Mouse (Mus musculus) brown adipose tissue, adult 24 weeks (tissue): Measurements from ENCODE around the gene Tle3. TPM values are rescaled to one million over a fixed set of nuclear protein-coding genes. Genes with fewer than 3 reads are reported as not detected.

Experiments used
- H3K27ac ChIP-seq: fragments of 200-500 bp; replicated peaks from 2 replicates; pipeline ENCODE4 v1.5.1; 2012; ENCODE audit warnings: low read depth, mild to moderate bottlenecking, low read length
- H3K4me1 ChIP-seq: fragments of 200-500 bp; 2 replicates; pipeline ENCODE4 v1.6.1; 2012; ENCODE audit warnings: low read length, mixed read lengths; ENCODE audit not compliant: control insufficient read depth, insufficient read depth, insufficient read length
- H3K4me3 ChIP-seq: fragments of 200-500 bp; 2 replicates; pipeline ENCODE4 v1.5.1; 2012; ENCODE audit warnings: low read depth, mild to moderate bottlenecking, low read length, moderate library complexity; ENCODE audit not compliant: insufficient read depth
- polyA plus RNA-seq: library from polyadenylated mRNA; stranded (reverse); fragments of >200 nt; gene quantifications from 2 replicates; pipeline ENCODE4 v1.2.4, GENCODE M21; 2012; ENCODE audit not compliant: missing spikeins, insufficient read depth, insufficient read length

Gene Tle3
- polyA plus RNA-seq, 1 experiment = 31.6 TPM

DNA sequence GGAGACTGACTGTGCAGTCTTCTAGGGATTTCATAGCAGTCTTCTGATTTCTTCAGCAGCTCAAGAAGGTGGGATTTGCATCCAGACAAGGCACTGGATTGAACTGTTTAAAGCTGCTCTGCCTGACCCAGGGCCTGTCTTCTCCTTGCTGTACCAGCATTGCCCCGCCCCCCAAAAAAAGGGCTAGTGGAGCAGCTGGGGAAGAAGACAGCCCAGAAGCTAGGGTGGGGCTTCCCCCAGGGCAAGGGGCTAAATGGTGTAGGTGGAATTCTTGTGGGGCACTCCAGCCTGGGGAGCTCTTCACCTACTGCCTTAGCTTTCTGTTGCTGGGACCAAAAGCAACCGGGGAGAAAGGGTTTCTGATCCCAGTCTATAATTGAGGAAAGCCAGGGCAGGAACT is 67.8 kb downstream of the Tle3 start:
- Histone ChIP-seq H3K4me3 (no peak overlapping the region), H3K27ac (no peak overlapping the region), H3K4me1 (no peaks in the 10 kb centered on the region)

DNA sequence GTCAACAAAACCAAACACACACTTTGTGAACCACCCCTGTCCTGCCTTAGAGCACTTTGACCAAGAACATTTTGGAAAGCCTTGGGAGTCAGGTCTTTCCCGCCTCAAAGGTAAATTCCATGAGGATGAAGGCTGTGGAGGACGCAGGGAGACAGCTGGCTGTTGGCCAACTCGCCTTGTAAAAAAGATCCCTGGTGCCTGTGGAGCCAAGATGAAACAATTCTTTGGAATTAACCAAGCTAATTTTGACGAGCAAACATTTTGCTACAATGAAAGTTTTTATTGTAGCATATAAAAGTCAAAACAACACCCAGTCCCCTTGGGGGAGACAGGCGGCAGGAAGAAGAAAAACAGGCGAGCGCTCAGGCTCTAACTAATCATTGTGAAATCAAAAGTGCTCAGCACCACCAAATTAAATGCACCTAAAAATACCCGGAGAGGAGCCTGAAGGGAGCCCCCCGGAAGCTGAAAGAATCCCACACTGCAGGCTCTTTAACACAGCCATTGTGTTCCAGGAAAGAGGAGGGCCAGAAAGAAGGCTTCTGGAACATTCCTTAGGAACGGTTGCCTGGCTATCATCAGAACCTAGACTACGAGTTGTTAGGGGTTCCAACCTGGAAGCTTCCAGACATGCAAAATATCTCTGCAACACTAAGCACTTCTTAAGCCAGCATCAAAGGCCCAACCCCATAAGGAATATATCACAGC is 69.2 kb downstream of the Tle3 start:
- Histone ChIP-seq H3K4me1 (no peaks in the 10 kb centered on the region), H3K27ac (no peak overlapping the region), H3K4me3 (no peak overlapping the region)

DNA sequence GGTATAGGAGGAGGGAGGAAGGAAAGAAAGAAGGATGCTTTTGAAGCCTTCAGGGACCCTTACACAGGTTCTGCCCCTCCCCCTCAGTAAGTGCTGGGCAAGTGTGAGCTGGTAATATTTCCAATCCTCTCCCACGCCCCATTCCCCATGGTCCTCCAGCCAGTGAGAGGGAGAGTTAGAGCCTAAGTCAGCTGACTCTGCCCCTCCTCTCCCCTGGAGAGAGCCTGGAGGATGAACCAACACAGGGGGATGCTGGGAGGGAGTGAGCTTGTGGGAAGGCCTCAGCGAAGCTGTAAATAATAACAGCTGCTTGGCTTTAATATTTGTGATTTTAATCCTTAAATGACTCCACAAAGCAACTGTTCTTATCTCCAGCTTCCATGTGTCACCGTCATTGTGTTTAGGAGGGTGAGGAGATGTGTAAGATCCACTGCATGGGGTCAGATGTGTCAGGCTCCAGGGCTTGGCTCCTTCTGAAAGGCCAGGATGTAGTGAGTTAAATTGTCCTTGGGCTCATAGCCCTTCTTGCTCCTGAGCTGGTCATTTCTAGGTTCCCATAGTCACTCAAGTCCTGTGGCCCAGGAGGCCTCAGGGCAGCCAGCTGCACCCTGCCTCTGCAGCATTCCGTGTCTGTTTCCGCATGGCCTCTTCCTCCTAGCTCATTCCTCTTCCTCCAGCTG is 70.9 kb downstream of the Tle3 start:
- no peaks in the 10 kb centered on the region; the same call in 1 of the 2 replicates for H3K4me1 ChIP-seq
- H3K4me3 ChIP-seq = no peak overlapping the region
- H3K27ac ChIP-seq = no peak overlapping the region

DNA sequence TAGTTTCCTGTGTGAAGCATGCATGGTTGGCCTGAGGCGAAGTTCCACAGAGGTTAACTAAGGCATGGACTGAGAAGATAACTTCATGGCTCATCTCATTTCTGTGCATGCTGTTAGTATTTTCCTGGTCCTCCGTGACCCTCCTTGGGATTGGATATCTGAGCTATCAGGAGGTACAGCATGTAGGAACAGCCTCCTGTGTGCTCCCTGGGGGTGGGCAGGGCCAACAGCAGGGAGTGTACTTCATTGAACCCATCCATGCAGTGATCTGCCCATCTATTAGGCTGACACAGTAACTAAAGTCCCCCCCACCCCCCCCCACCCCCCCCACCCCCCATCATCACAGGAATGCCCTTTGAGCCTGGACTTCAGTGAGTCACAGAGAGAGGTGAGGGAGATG is 73.0 kb downstream of the Tle3 start:
- Histone ChIP-seq H3K27ac (no peak overlapping the region), H3K4me1 (no peaks in the 10 kb centered on the region; the same call in 1 of the 2 replicates), H3K4me3 (no peak overlapping the region)

DNA sequence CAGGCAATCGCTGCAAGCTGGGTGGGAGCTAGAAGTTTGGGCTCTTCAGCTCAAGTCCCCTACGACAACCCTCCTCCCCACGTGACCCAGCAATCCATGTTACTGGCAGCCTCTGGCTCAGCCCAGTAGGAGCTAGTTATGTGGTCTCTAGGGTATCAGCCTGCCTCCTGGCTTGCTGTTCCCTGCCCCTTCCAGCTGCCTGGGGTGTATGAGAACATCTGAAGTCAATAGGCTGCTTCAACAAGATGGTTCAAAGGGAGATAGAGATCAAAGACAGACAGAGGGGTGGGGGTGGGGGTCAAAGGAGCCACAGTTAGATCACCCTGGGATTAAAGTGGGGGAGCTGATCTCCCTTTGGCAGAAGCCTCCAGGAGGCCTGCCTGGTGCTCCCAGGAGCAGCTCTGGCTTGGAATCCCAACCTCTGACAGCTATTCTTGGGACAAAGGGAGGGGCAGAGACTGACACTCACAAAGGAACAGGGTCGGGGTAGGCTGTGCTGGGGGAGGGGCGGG is 73.6 kb downstream of the Tle3 start:
- Histone ChIP-seq H3K4me3 (no peak overlapping the region), H3K27ac (no peak overlapping the region), H3K4me1 (no peaks in the 10 kb centered on the region; the same call in 1 of the 2 replicates)

DNA sequence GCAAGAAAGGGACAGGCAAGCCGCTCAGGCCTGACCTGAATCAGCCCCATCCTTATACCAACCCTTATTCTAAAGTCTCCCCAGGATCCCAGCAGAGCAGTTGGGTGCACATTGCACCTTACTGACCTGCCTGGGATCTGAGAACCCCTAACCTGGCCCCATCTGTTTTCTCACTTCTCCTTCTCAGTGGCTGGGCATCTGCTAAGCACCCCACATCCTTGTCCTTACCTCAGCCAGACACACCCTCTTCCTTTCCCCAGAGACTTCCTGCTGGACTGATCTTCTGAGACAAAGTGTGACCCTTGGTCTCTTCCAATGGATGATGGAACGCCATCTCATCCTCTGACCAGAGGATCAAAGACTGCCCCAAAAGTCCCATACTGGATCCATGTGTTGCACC is 74.8 kb downstream of the Tle3 start:
- Histone ChIP-seq H3K4me1 (no peaks in the 10 kb centered on the region; the same call in 1 of the 2 replicates), H3K4me3 (no peak overlapping the region), H3K27ac (no peak overlapping the region)

DNA sequence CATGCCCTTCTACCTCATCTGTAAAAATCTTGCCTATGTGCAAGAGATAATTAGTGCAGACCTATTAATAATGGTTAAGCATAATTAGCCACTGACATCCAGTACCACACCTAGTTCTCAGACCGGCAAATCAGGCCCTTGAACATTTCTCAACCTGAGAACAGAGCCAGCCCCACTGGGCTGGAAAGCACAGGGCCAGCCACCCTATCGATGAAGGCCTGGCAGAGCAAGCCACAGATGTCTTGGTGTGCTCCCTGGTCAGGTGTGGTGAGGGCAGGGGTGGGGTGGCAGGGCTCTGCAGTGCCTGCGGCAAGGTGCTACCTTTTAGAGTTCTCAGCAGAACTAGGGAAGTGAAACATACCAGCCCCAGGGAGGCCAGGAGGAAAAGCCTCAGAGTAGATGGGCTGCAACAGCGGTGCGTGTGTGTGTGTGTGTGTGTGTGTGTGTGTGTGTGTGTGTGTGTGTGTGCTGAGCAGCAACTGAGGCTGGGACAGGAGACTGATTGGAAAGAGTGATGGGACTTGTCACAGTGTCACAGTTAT is 77.3 kb downstream of the Tle3 start:
- Histone ChIP-seq H3K27ac (no peak overlapping the region), H3K4me3 (no peak overlapping the region), H3K4me1 (no peaks in the 10 kb centered on the region; the same call in 1 of the 2 replicates)

DNA sequence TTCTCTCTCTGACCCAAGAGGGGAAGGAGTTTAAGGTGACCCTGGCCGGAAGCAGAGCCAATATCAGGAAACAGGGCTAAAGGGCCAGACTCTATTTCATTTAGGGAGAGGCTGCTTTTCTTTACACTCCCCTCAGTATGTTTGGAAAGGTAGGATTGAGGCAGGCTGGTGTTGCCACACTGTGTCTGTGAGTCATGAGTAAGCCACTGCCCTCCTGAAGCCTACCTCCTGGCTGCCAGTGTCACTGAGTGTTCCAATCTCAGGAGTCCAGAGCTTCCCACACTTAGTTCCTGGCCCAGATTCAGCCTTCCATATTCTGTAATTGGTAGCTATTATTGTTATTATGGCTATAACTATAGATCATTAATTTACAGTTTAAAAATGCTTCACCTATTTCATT is 79.9 kb downstream of the Tle3 start:
- no peak overlapping the region for H3K4me3 ChIP-seq

DNA sequence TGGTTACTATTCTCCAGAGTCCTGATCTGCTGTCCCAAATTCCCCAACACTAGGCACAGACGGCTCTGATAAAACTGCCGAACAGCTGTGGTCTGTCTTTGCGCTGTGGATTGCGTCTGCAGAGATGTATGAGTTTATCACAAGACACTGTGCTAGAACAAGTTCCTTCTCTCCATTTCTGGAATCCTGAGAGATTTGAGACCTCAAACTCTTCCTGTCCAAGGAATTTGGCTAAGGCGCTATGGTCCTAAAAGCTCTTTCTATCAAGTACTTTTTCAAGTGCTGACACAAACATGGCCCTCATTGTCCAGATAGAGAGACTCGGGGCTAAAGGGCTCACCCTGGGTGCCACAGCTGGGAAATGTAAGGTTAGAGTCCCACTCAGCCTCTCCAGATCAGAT is 83.7 kb downstream of the Tle3 start:
- H3K4me1 ChIP-seq = no peaks in the 10 kb centered on the region
- H3K27ac ChIP-seq = no peak overlapping the region
- H3K4me3 ChIP-seq = no peak overlapping the region

More for the DNA sequence above, 79.9 kb downstream of the Tle3 start:
- Histone ChIP-seq H3K4me1 (no peaks in the 10 kb centered on the region; the same call in 1 of the 2 replicates), H3K27ac (no peak overlapping the region)

DNA sequence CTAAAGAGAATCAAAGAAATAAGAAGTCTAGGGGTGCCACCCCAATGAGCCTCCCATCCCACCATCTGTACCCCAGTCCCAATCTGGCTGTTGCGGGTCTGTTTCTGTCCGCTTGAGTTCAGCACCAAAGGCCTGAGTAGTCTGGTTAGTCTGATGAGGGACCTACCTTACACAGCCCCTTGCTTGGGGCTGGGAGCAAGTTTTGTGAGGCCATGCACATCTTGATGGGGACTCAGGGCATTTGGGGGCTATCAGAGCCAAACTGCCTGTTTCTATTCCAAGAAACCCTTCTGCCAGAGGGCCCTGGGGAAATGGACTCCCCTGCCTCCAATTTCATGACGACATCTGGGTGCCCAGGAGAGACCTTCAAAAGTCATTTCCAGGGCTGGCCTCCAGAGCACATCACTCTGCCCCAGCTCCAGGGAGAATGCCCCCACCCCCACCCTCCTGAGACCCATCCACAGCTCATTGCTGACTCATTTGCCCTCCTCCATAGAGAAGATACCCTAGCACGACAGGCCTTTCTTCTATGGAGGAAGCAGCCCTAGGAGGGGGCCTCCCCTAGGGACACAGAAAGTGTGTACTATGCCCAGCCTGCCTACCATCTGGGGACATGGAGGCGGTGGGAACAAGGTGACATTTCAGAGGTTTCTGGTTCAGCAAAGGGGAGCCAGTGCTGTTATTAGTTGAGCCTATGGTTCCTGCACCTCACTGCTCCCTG is 84.4 kb downstream of the Tle3 start:
- Histone ChIP-seq H3K4me3 (no peak overlapping the region), H3K27ac (no peak overlapping the region), H3K4me1 (no peaks in the 10 kb centered on the region)

DNA sequence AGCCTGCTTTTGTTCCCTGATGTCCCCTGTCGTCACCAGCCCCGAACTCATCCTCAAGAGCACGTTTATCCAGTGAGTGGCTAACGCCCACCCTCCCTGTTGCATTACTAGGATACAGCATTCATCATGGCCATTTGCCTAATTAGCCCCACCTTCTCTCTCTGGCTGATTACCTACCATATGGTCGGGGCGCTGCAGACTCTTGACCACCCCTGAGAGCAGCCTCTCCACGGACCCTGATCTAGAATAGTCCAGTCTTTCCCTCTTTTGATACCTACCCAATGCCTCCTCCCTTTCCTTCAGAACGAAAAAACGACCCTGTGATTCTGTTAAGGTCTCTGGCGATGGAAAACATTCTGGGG is 85.0 kb downstream of the Tle3 start:
- Histone ChIP-seq H3K27ac (no peak overlapping the region), H3K4me3 (no peak overlapping the region)

DNA sequence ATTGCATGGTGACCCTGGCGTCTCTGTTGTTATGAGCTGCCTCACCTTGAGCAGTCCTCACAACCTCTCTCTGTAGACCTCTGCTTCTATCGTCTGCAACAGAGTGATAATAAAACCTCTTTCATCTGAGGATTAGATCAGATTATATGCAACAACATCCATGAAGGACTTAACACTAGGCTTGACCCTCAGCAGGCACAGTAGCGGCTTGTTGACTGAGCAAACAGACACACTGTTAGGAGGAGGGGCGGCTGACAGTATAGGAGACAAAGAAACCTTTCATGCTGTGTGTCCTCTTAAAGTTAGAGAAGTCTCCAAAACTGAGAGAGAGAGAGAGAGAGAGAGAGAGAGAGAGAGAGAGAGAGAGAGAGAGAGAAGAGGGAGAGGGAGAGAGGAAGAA is 89.7 kb downstream of the Tle3 start:
- H3K4me3 ChIP-seq = no peak overlapping the region
- H3K27ac ChIP-seq = no peak overlapping the region
- no peaks in the 10 kb centered on the region for H3K4me1 ChIP-seq

More for the DNA sequence above, 85.0 kb downstream of the Tle3 start:
- no peaks in the 10 kb centered on the region for H3K4me1 ChIP-seq

DNA sequence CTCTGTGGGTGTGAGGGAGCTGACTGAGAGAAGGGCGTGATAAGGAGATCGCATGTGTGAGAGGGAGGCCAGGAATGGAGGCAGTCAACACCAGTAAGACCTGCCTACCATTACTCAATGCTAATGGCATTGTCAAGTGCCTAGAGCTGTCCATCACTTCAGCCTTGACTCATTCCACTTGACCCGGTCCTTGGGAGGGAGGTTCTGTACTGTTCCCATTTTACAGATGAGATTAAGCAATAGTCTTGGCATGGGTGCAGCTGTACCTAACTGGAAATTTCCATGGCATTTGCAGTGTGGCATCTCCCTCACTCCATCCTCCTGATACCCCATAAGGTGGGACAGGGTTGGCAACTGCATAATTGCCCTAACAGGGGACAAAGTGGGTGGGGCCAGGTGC is 95.3 kb downstream of the Tle3 start:
- no peaks in the 10 kb centered on the region for H3K4me1 ChIP-seq
- H3K4me3 ChIP-seq = no peak overlapping the region

More for the DNA sequence above, 95.3 kb downstream of the Tle3 start:
- H3K27ac ChIP-seq = no peak overlapping the region
